In the genomic region with DNA sequence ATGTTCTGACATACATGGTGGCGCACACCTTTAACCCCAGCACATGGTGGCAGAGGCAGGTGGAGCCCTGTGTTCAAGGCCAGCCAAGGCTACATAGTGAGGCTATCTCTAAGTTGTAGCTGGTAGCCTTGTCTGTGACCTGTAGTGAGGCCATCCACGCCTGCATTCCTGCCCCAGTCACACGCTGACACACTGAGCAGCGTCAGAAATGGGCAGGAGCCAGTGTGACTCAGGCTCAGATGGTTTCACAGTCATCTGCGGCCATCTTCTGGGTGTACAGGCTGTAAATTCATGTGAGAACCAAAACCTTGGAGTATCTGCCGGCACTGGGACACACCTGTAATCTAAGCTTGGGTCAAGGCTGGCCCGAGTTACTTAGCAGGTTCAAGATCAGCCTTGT, we compare ENCODE assay signal across 12 mouse cellular contexts. TPM values are rescaled to one million over a fixed set of nuclear protein-coding genes. Genes with fewer than 3 reads are reported as not detected.
"Had no signal": no experiment of that assay in that cellular context is flagged by ENCODE, and none has a peak within 500 bp of the region (broad histone marks: within the 10 kb centered on the region; RNA-seq: fewer than 3 reads in every experiment).

No protein-coding gene starts in this region.

- H3K27ac ChIP-seq: kidney, postnatal 0 days; limb, embryonic 10.5 days; liver, embryonic 15.5 days; midbrain, embryonic 12.5 days had no signal

- H3K4me1 ChIP-seq: limb, embryonic 10.5 days; liver, embryonic 15.5 days; midbrain, embryonic 12.5 days had no signal

- H3K9ac ChIP-seq: liver, embryonic 15.5 days; lung, embryonic 14.5 days; midbrain, embryonic 12.5 days had no signal

- H3K9me3 ChIP-seq: limb, embryonic 10.5 days; liver, embryonic 15.5 days; midbrain, embryonic 12.5 days had no signal

- H3K27me3 ChIP-seq: liver, embryonic 15.5 days; midbrain, embryonic 12.5 days had no signal

- H3K4me3 ChIP-seq: limb, embryonic 10.5 days; liver, embryonic 15.5 days; midbrain, embryonic 12.5 days had no signal

- DNase-seq: kidney, postnatal 36 days; lung, embryonic 14.5 days; lung, postnatal 10 days; lung, postnatal 4 days; thymus, adult 18-20 months; thymus, postnatal 14 days had no signal

- H3K4me2 ChIP-seq: liver, embryonic 11.5 days; liver, embryonic 15.5 days; lung, embryonic 14.5 days; midbrain, embryonic 12.5 days had no signal

RNA-seq across cellular contexts. Expression of a gene that starts 44.8 kb away (rescaled TPM):
- total RNA-seq: megakaryocyte-erythroid progenitor cell, adult 5-6 weeks had no signal
